Mouse (Mus musculus): ENCODE results near the gene Krtap10-10. TPM values are rescaled to one million over a fixed set of nuclear protein-coding genes. Genes with fewer than 3 reads are reported as not detected.
A peak's percentile ranks its signal among the peaks of the same experiment; 100 is the strongest.

The Krtap10-10 gene
- polyA plus RNA-seq, 1 experiment from 2014 or later: not detected

DNA sequence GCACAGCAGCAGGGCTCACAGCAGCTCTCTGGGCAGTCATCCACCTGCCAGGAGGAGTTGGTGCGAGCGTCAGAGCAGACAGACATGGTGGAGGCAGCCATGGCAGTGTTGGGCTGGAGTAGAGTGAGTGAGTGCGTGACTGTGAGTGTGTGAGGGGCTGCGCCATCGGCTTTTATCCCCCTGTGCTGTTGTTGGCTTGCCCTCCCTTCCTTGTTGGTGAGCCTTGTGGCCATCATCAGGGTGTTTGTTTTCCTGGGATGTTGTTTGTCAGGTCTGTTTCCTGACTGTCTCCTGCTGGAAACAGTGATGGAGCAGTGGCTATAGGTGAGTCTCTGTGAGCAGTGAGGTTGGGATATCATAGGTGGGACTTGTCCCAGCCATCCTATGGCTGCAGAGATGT lies 24.0 kb upstream of the Krtap10-10 start, which contains the start of gene Gm9507:
Gene Gm9507, minus strand, starts transcription at position 101 of the 400 bp plus-strand sequence.
- Histone ChIP-seq H3K4me1 (ENCODE audit: control insufficient read depth, insufficient read depth, low read length) (no peaks in the 10 kb centered on the region), H3K27me3 (ENCODE audit: control insufficient read depth, insufficient read depth, low read length) (no peaks in the 10 kb centered on the region), H3K4me2 (ENCODE audit: low read depth, severe bottlenecking) (no peak within 1 kb of the TSS), H3K36me3 (ENCODE audit: control insufficient read depth, insufficient read depth, low read length) (no peaks in the 10 kb centered on the region), H3K27ac (replicated peaks; ENCODE audit: low read depth, low read length) (no peak within 1 kb of the TSS), H3K9me3 (ENCODE audit: control insufficient read depth, low read length) (peaks cover 4% of the 10 kb centered on the region; the same call in 1 of the 2 replicates), H3K9ac (ENCODE audit: low read length) (no peak within 1 kb of the TSS), H3K4me3 (ENCODE audit: low read depth, low read length) (no peak within 1 kb of the TSS)
- ATAC-seq (ENCODE audit: insufficient number of reproducible peaks, low FRiP score, low TSS enrichment, low read depth): no peak
- DNase-seq (ENCODE audit: low spot score): no peak
- 69% methylated on average over 5 of the region's 5 CpGs for WGBS

DNA sequence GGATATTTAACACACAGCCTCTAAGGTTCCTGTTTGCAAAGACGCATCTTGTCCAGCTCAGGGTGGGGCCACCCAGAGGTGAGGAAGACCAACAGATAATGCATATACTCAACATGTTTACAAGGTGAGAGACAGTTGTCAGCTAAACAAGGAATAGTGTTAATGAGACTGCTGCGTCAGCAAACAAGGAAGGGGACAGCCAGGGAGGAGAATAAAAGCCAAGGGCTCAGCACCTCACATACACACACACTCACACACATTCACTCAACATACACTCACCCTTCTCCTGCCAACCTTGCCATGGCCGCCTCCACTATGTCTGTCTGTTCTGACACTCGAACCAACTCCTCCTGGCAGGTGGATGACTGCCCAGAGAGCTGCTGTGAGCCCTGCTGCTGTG lies 21.4 kb upstream of the Krtap10-10 start, which contains the start of gene Gm2696:
Gene Gm2696, plus strand, starts transcription at position 301 of the 400 bp plus-strand sequence.
- Histone ChIP-seq H3K27ac (replicated peaks; ENCODE audit: low read depth, low read length) (no peak within 1 kb of the TSS), H3K9me3 (ENCODE audit: control insufficient read depth, low read length) (peaks cover 4% of the 10 kb centered on the region; the same call in 1 of the 2 replicates), H3K36me3 (ENCODE audit: control insufficient read depth, insufficient read depth, low read length) (no peaks in the 10 kb centered on the region), H3K4me2 (ENCODE audit: low read depth, severe bottlenecking) (no peak within 1 kb of the TSS), H3K27me3 (ENCODE audit: control insufficient read depth, insufficient read depth, low read length) (no peaks in the 10 kb centered on the region), H3K4me3 (ENCODE audit: low read depth, low read length) (no peak within 1 kb of the TSS), H3K4me1 (ENCODE audit: control insufficient read depth, insufficient read depth, low read length) (0 out of 2 replicates have a peak, but pooled peaks cover 4% of the 10 kb centered on the region), H3K9ac (ENCODE audit: low read length) (no peak within 1 kb of the TSS)
- DNase-seq (ENCODE audit: low spot score) (no peak), ATAC-seq (ENCODE audit: insufficient number of reproducible peaks, low FRiP score, low TSS enrichment, low read depth) (no peak)
- 55% methylated on average over 4 of the region's 4 CpGs for WGBS

DNA sequence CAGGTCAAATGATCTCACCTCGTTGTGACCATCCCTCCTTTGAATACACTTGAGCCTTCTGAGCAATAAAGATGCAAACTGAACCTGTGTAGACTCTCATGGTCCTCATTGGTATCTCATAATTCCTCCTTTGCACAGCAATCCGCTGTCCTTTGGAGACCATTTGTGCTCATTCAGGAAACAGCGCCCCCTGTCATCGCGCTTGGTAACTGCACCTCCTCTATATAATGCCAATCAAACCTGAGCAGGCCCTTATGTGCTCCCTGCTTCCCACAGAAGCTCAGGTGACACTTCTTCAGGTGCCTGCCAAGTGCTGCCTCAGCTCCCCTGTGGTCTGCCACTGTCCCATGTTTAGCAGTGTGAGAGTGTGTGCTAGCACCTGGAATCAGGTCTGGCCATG lies 20.2 kb upstream of the Krtap10-10 start:
- WGBS: 28% methylated on average over 5 of the region's 5 CpGs
- H3K9me3 ChIP-seq (ENCODE audit: control insufficient read depth, low read length): no peaks in the 10 kb centered on the region
- no peak overlapping the region for H3K4me2 ChIP-seq (ENCODE audit: low read depth, severe bottlenecking)
- ATAC-seq (ENCODE audit: insufficient number of reproducible peaks, low FRiP score, low TSS enrichment, low read depth) (no peak), DNase-seq (ENCODE audit: low spot score) (peak; percentile 66)
- no peak overlapping the region for H3K9ac ChIP-seq (ENCODE audit: low read length)
- H3K36me3 ChIP-seq (ENCODE audit: control insufficient read depth, insufficient read depth, low read length): no peaks in the 10 kb centered on the region
- H3K27ac ChIP-seq (replicated peaks; ENCODE audit: low read depth, low read length): no peak overlapping the region
- H3K4me1 ChIP-seq (ENCODE audit: control insufficient read depth, insufficient read depth, low read length): 0 out of 2 replicates have a peak, but pooled peaks cover 4% of the 10 kb centered on the region
- no peak overlapping the region for H3K4me3 ChIP-seq (ENCODE audit: low read depth, low read length)
- no peaks in the 10 kb centered on the region for H3K27me3 ChIP-seq (ENCODE audit: control insufficient read depth, insufficient read depth, low read length)

DNA sequence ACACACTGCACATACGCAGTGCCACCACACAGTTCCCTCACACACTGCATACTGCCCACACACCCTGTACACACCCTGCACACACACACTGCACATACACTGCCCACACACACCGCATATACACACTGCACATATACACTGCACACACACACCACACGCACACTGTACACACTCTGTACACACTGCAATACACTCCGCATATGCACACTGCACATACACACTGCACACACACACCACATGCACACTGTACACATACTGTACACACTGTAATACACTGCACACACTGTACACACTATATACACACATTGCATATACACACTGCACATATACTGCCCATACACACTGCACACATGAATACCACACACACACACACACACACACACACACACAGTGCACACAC lies 17.2 kb upstream of the Krtap10-10 start:
- 0 out of 2 replicates have a peak, but pooled peaks cover 4% of the 10 kb centered on the region for H3K4me1 ChIP-seq (ENCODE audit: control insufficient read depth, insufficient read depth, low read length)
- H3K9ac ChIP-seq (ENCODE audit: low read length): no peak overlapping the region
- no peak overlapping the region for H3K4me3 ChIP-seq (ENCODE audit: low read depth, low read length)
- H3K4me2 ChIP-seq (ENCODE audit: low read depth, severe bottlenecking): no peak overlapping the region
- no peak overlapping the region for H3K27ac ChIP-seq (replicated peaks; ENCODE audit: low read depth, low read length)
- DNase-seq (ENCODE audit: low spot score) (no peak), ATAC-seq (ENCODE audit: insufficient number of reproducible peaks, low FRiP score, low TSS enrichment, low read depth) (no peak)
- WGBS: 89% methylated on average over 4 of the region's 4 CpGs
- no peaks in the 10 kb centered on the region for H3K27me3 ChIP-seq (ENCODE audit: control insufficient read depth, insufficient read depth, low read length)
- no peaks in the 10 kb centered on the region for H3K9me3 ChIP-seq (ENCODE audit: control insufficient read depth, low read length)
- H3K36me3 ChIP-seq (ENCODE audit: control insufficient read depth, insufficient read depth, low read length): no peaks in the 10 kb centered on the region

DNA sequence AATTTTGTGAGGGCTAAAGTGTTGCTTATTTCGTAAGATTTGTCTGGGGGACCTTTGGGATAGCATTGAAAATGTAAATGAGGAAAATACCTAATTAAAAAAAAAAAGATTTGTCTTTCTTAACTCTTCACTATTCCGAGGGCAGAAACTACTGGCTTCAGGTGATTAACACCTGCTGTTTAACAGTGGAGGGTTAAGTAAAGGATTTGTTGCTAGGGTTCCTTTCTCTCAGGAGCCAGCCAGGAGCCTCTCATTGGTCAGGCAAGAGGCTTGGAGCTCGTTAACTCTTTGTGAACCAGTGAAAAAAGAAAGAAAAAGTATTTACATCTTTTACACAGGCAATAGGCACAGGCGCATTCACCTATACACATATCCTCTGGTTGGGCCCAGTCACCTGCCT lies 16.5 kb upstream of the Krtap10-10 start:
- no peak overlapping the region for H3K9ac ChIP-seq (ENCODE audit: low read length)
- H3K36me3 ChIP-seq (ENCODE audit: control insufficient read depth, insufficient read depth, low read length): no peaks in the 10 kb centered on the region
- no peak for ATAC-seq (ENCODE audit: insufficient number of reproducible peaks, low FRiP score, low TSS enrichment, low read depth)
- no peak overlapping the region for H3K27ac ChIP-seq (replicated peaks; ENCODE audit: low read depth, low read length)
- H3K27me3 ChIP-seq (ENCODE audit: control insufficient read depth, insufficient read depth, low read length): no peaks in the 10 kb centered on the region
- DNase-seq (ENCODE audit: low spot score): no peak
- no peak overlapping the region for H3K4me2 ChIP-seq (ENCODE audit: low read depth, severe bottlenecking)
- H3K4me3 ChIP-seq (ENCODE audit: low read depth, low read length): no peak overlapping the region
- H3K4me1 ChIP-seq (ENCODE audit: control insufficient read depth, insufficient read depth, low read length): 0 out of 2 replicates have a peak, but pooled peaks cover 4% of the 10 kb centered on the region
- H3K9me3 ChIP-seq (ENCODE audit: control insufficient read depth, low read length): no peaks in the 10 kb centered on the region
- WGBS: 44% methylated on average over 4 of the region's 4 CpGs

DNA sequence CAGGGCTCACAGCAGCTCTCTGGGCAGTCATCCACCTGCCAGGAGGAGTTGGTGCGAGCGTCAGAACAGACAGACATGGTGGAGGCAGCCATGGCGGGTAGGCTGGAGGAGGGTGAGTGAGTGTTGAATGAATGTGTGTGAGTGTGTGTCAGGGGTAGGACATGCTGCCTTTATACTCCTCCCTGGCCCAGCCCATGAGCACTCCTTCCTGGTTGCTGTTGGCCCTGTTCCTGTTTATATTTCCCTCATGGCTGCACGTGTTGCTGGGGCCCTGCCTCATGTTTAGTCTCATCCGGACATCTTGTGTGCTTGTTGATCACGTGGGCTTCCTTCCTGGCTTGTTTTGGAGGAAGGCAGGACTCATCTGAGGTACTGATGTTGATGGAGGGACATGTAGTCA lies 8.8 kb upstream of the Krtap10-10 start, which contains the start of gene Krtap10-4:
Gene Krtap10-4, minus strand, starts transcription at position 145 of the 400 bp plus-strand sequence.
- Histone ChIP-seq H3K36me3 (ENCODE audit: control insufficient read depth, insufficient read depth, low read length) (no peaks in the 10 kb centered on the region), H3K9ac (ENCODE audit: low read length) (no peak within 1 kb of the TSS), H3K27me3 (ENCODE audit: control insufficient read depth, insufficient read depth, low read length) (no peaks in the 10 kb centered on the region), H3K27ac (replicated peaks; ENCODE audit: low read depth, low read length) (no peak within 1 kb of the TSS), H3K9me3 (ENCODE audit: control insufficient read depth, low read length) (no peaks in the 10 kb centered on the region), H3K4me2 (ENCODE audit: low read depth, severe bottlenecking) (no peak within 1 kb of the TSS), H3K4me1 (ENCODE audit: control insufficient read depth, insufficient read depth, low read length) (0 out of 2 replicates have a peak, but pooled peaks cover 2% of the 10 kb centered on the region), H3K4me3 (ENCODE audit: low read depth, low read length) (no peak within 1 kb of the TSS)
- no peak for ATAC-seq (ENCODE audit: insufficient number of reproducible peaks, low FRiP score, low TSS enrichment, low read depth)
- DNase-seq (ENCODE audit: low spot score): no peak
- WGBS: 77% methylated on average over 6 of the region's 6 CpGs

DNA sequence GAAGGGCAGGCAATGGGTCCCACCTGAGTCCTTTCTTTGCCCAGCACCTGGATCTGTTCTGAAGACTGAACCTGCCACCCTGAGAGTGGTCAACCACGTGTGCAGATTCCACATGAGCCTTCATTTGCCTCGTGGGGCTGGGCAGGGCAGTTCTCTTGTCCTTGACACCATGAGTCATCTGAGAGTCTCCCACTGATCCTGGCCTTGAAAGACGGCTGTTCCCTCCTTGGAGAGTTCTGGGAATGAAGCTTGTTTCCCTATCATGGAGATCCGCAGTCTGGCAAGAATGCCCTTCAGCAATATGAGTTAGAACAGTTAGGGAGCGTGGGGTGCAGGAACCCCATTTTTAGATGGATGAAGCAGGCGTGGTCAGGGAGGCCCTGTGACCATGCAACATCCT lies 3.3 kb downstream of the Krtap10-10 start:
- no peak overlapping the region for H3K4me3 ChIP-seq (ENCODE audit: low read depth, low read length)
- WGBS: 75% methylated on average over 6 of the region's 6 CpGs
- H3K27me3 ChIP-seq (ENCODE audit: control insufficient read depth, insufficient read depth, low read length): no peaks in the 10 kb centered on the region
- no peak for DNase-seq (ENCODE audit: low spot score)
- no peaks in the 10 kb centered on the region for H3K4me1 ChIP-seq (ENCODE audit: control insufficient read depth, insufficient read depth, low read length)
- H3K9me3 ChIP-seq (ENCODE audit: control insufficient read depth, low read length): no peaks in the 10 kb centered on the region; the same call in 1 of the 2 replicates
- no peak overlapping the region for H3K27ac ChIP-seq (replicated peaks; ENCODE audit: low read depth, low read length)
- no peak overlapping the region for H3K9ac ChIP-seq (ENCODE audit: low read length)
- H3K36me3 ChIP-seq (ENCODE audit: control insufficient read depth, insufficient read depth, low read length): no peaks in the 10 kb centered on the region; the same call in 1 of the 2 replicates
- ATAC-seq (ENCODE audit: insufficient number of reproducible peaks, low FRiP score, low TSS enrichment, low read depth): no peak
- no peak overlapping the region for H3K4me2 ChIP-seq (ENCODE audit: low read depth, severe bottlenecking)

DNA sequence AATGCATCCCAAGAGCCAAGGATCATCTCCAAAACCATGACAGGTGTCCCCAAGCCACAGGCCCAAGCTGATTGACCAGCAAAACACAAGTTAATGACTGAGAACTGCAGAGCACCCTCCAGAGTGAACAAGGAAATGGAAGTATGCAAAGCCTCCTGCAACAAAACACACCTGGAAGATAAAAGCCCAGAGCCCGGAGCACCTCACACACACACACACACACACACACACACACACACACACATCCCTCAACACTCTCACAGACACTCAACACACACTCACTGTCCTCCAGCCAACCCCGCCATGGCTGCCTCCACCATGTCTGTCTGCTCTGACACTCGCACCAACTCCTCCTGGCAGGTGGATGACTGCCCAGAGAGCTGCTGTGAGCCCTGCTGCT lies 10.8 kb downstream of the Krtap10-10 start, which contains the start of gene Gm36176:
Gene Gm36176, plus strand, starts transcription at position 301 of the 400 bp plus-strand sequence.
- Histone ChIP-seq H3K4me2 (ENCODE audit: low read depth, severe bottlenecking) (no peak within 1 kb of the TSS), H3K9me3 (ENCODE audit: control insufficient read depth, low read length) (no peaks in the 10 kb centered on the region; the same call in 1 of the 2 replicates), H3K27ac (replicated peaks; ENCODE audit: low read depth, low read length) (no peak within 1 kb of the TSS), H3K36me3 (ENCODE audit: control insufficient read depth, insufficient read depth, low read length) (no peaks in the 10 kb centered on the region), H3K27me3 (ENCODE audit: control insufficient read depth, insufficient read depth, low read length) (no peaks in the 10 kb centered on the region), H3K4me1 (ENCODE audit: control insufficient read depth, insufficient read depth, low read length) (no peaks in the 10 kb centered on the region), H3K4me3 (ENCODE audit: low read depth, low read length) (no peak within 1 kb of the TSS), H3K9ac (ENCODE audit: low read length) (no peak within 1 kb of the TSS)
- ATAC-seq (ENCODE audit: insufficient number of reproducible peaks, low FRiP score, low TSS enrichment, low read depth) (no peak), DNase-seq (ENCODE audit: low spot score) (no peak)
- 88% methylated on average over 3 of the region's 3 CpGs for WGBS

DNA sequence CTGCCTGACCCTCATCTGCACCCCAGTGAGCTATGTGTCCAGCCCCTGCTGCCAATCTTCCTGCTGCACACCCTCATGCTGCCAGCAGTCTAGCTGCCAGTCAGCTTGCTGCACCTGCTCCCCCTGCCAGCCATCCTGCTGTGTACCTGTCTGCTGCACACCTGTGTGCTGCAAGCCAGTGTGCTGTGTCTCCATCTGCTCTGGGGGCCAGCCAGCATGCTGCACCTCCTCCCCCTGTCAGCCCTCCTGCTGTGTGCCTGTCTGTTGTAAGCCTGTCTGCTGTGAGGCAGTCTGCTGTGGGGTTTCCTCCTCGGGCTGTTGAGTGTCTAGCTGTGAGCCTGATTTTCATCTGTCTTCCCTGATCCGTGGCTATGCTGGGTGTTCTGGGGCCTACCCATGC lies 11.2 kb downstream of the Krtap10-10 start:
- Histone ChIP-seq H3K36me3 (ENCODE audit: control insufficient read depth, insufficient read depth, low read length) (no peaks in the 10 kb centered on the region), H3K4me2 (ENCODE audit: low read depth, severe bottlenecking) (no peak overlapping the region), H3K4me1 (ENCODE audit: control insufficient read depth, insufficient read depth, low read length) (no peaks in the 10 kb centered on the region), H3K9ac (ENCODE audit: low read length) (no peak overlapping the region), H3K9me3 (ENCODE audit: control insufficient read depth, low read length) (no peaks in the 10 kb centered on the region; the same call in 1 of the 2 replicates), H3K4me3 (ENCODE audit: low read depth, low read length) (no peak overlapping the region), H3K27me3 (ENCODE audit: control insufficient read depth, insufficient read depth, low read length) (no peaks in the 10 kb centered on the region), H3K27ac (replicated peaks; ENCODE audit: low read depth, low read length) (no peak overlapping the region)
- ATAC-seq (ENCODE audit: insufficient number of reproducible peaks, low FRiP score, low TSS enrichment, low read depth) (no peak), DNase-seq (ENCODE audit: low spot score) (no peak)
- WGBS: 31% methylated on average over 2 of the region's 2 CpGs

Measured in limb, embryonic 11.5 days (tissue).